Mouse (Mus musculus): ENCODE measurements around the gene Gnptg. TPM values are rescaled to one million over a fixed set of nuclear protein-coding genes. Genes with fewer than 3 reads are reported as not detected.
"Not testable (repeated sequence)": the region's sequence is repeated elsewhere in the genome, so short reads cannot be mapped to it uniquely, and the experiment has no call there.

Gene Gnptg
- polyA plus RNA-seq, 1 experiment from 2014 or later: 42.7 TPM

DNA sequence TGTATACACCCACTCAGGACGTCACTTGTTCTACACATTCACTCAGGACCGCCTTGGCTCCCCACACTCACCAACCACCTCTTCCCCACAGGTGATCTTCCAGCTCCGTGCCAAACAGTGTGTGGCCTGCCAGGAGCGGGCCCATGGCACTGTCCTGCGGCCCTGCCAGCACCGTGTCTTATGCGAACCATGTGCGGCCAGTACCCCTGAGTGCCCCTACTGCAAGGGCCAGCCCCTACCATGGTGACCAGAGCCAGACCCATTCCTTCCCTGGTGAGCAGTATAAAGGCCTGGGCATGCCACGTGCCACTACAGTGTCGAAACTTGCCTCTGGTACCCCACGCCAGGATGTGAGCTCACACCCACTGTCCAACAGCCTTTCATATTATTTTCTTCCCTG, 8.3 kb downstream of the Gnptg start:
- H3K27me3 ChIP-seq; H3K4me2 ChIP-seq (replicated peaks); H3K4me1 ChIP-seq; H3K4me3 ChIP-seq (replicated peaks); H3K9ac ChIP-seq; H3K9me3 ChIP-seq (replicated peaks); H3K27ac ChIP-seq (replicated peaks); ATAC-seq (ENCODE audit: insufficient number of reproducible peaks, low FRiP score, low TSS enrichment, low read depth): not testable (repeated sequence)
- peaks cover 53% of the 10 kb centered on the region for H3K36me3 ChIP-seq
- WGBS: 93% methylated on average over 6 of the region's 11 CpGs

DNA sequence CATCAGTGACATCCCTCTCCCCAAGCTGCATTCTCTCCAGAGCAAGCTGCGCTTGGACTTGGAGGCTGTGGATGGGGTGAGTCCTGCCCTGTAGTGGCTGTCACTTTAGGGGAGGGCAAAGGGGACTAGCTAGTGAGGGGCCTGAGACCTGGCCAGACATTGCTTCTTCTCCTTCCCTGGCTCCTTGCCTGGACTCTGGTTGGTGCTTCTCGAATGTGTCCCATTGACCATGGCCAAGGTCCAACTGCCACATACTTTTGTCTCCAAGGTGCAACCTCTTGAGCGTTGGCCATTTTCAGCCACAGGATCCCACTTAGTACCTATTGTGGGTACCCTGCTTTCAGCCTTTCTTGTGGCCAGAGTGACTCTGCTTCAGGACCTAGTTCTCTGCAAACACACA, 9.2 kb downstream of the Gnptg start:
- H3K4me3 ChIP-seq (replicated peaks): no peak overlapping the region
- peaks cover 56% of the 10 kb centered on the region for H3K36me3 ChIP-seq
- H3K9ac ChIP-seq: no peak overlapping the region
- no peaks in the 10 kb centered on the region for H3K9me3 ChIP-seq (replicated peaks)
- ATAC-seq (ENCODE audit: insufficient number of reproducible peaks, low FRiP score, low TSS enrichment, low read depth): no peak
- 98% methylated on average over 3 of the region's 3 CpGs for WGBS
- H3K27ac ChIP-seq (replicated peaks): no peak overlapping the region
- no peak overlapping the region for H3K4me2 ChIP-seq (replicated peaks)
- no peaks in the 10 kb centered on the region for H3K27me3 ChIP-seq
- no peaks in the 10 kb centered on the region for H3K4me1 ChIP-seq

DNA sequence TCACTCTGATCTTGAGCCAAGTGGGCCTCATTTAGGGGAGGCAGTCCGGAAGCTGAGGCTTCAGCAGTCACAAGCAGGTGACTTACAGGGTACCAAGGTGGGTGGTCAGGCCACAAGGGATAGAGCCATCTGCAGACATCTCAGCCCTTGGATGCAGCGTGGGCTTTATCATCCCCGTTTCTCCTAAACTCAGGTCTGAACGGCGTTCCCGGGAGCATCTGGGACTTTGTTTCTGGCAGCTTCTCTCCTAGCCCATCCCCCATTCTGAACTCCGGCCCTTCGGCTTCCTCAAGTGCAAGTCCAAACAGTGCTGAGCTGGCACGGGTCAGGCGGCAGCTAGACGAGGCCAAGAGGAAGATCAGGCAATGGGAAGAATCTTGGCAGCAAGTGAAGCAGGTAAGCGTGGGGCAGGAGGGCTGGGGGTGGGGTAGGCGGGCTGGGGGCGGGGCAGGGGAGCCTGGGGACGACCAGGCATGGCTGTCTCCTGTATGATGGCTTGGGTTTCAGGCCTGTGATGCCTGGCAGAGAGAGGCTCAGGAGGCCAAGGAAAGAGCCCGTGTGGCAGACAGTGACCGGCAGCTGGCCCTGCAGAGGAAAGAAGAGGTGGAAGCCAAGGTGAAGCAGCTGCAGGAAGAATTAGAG, 9.8 kb downstream of the Gnptg start:
- H3K27ac ChIP-seq (replicated peaks); H3K4me2 ChIP-seq (replicated peaks); ATAC-seq (ENCODE audit: insufficient number of reproducible peaks, low FRiP score, low TSS enrichment, low read depth); H3K4me3 ChIP-seq (replicated peaks); H3K4me1 ChIP-seq; H3K27me3 ChIP-seq; H3K9ac ChIP-seq; H3K9me3 ChIP-seq (replicated peaks): not testable (repeated sequence)
- WGBS: 69% methylated on average over 17 of the region's 17 CpGs
- peaks cover 56% of the 10 kb centered on the region for H3K36me3 ChIP-seq

DNA sequence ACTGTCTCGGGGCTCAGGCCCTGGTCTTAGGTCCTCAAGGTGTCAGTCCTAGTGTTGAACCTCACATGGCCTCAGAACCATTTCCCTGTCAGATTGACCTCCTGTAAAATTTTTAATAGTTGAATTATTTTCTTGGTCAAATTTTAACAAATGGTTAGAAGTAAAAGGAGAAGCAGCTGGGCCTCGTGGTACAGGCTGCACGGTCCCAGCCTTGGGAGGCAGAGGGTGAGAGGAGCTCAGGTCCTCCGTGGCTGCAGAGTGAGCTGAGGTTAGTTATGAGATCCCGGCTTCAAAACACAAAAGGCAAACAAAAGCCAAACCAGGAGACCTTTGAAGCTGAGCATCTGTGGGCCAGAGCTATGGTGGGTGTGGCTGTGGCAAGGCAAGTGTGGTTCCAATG, 11.9 kb downstream of the Gnptg start:
- WGBS: 76% methylated on average over 5 of the region's 5 CpGs
- peaks cover 52% of the 10 kb centered on the region for H3K36me3 ChIP-seq
- H3K27me3 ChIP-seq: no peaks in the 10 kb centered on the region
- H3K9me3 ChIP-seq (replicated peaks): no peaks in the 10 kb centered on the region
- ATAC-seq (ENCODE audit: insufficient number of reproducible peaks, low FRiP score, low TSS enrichment, low read depth): no peak
- no peak overlapping the region for H3K4me2 ChIP-seq (replicated peaks)
- 0 out of 2 replicates have a peak, but pooled peaks cover 5% of the 10 kb centered on the region for H3K4me1 ChIP-seq
- H3K4me3 ChIP-seq (replicated peaks): no peak overlapping the region
- H3K27ac ChIP-seq (replicated peaks): no peak overlapping the region
- no peak overlapping the region for H3K9ac ChIP-seq

DNA sequence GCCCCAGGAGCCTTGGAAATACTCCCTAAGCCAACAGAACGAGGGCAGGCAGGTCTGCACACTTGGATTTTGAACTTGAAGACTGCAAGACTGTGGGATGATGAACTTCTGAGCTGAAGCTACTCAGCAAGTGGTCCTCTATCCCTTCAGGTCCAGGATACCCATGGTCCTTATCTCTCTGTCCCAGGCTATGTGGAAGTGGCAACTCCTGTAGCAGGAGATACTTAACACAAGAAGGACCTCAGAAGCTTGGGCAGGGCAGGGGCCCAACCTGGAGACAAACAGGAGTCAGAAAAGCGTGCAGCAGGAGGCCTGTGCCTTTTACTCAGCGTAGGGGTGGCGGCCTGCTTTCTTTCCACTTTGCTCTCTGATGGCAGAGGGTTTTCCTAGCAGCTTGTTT, 14.3 kb downstream of the Gnptg start:
- 87% methylated on average over 4 of the region's 4 CpGs for WGBS
- H3K4me1 ChIP-seq: peaks cover 20% of the 10 kb centered on the region
- no peak overlapping the region for H3K4me2 ChIP-seq (replicated peaks)
- no peak overlapping the region for H3K9ac ChIP-seq
- H3K9me3 ChIP-seq (replicated peaks): no peaks in the 10 kb centered on the region
- H3K27me3 ChIP-seq: no peaks in the 10 kb centered on the region
- ATAC-seq (ENCODE audit: insufficient number of reproducible peaks, low FRiP score, low TSS enrichment, low read depth): no peak
- no peak overlapping the region for H3K4me3 ChIP-seq (replicated peaks)
- H3K36me3 ChIP-seq: peaks cover 44% of the 10 kb centered on the region
- H3K27ac ChIP-seq (replicated peaks): no peak overlapping the region

DNA sequence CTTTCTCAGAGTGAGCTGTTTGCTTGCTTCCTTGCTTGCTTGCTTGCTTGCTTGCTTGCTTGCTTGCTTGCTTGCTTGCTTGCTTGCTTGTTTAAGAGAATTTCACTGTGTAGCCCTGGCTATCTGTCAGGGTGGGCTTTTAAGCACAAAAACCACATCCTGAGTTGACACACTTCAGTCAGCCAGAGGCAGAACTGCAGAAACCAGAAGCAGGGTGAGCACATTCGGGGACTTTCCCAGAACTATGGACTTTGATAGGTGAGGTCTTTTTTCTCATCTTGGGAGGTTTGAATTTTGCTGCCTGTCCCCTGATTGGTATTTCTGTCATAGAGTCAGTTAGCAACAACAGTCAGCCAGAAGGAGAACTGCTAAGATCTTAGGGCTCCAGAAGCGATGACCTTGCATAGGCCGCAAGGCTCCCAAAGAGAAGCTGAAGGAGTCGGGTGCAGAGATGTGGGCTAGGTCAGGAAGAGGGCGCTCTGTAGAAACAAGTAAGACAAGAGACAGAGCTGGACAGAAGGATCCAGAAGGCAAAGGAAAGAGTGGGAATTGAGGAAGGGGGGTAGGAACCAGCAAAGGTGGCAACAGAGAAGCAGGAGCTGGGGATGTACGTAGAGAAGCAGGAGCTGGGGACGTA, 15.2 kb downstream of the Gnptg start:
- Histone ChIP-seq H3K4me1 (peaks cover 20% of the 10 kb centered on the region), H3K4me2 (replicated peaks) (no peak overlapping the region), H3K27ac (replicated peaks) (no peak overlapping the region), H3K9ac (no peak overlapping the region), H3K36me3 (peaks cover 44% of the 10 kb centered on the region), H3K27me3 (no peaks in the 10 kb centered on the region), H3K4me3 (replicated peaks) (no peak overlapping the region), H3K9me3 (replicated peaks) (no peaks in the 10 kb centered on the region)
- WGBS: 87% methylated on average over 7 of the region's 7 CpGs
- ATAC-seq (ENCODE audit: insufficient number of reproducible peaks, low FRiP score, low TSS enrichment, low read depth): no peak

DNA sequence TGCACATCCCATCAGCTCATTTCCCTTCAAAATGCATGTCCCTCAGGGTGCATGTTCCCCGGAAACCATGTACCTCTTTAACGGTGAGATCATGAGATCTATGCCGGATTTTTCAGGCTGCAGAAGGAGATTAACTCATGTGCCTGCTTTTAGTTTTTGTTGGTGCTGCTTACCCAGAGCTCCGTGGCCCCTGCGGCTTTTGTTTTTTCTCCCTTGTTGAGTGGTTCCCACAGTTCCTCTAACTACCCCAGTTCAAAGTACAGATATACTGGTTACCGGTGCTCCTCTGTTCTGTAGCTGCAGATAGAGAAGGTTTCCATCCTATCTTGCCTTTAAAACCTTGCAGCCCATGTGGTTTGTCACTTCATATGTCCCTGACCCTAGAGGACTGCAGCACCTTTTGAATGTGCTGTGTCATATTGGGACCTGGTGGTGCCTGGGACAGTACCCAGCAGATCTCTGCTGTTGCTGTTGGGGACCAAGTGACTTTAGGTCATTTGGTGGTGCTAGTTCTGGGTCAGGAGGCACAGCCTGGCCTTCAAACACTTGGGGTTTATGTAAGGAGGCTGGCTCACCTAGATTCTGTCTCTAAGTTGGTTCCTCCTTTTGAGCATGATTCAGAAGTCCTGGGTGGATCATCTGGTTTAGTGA, 16.8 kb downstream of the Gnptg start:
- H3K4me2 ChIP-seq (replicated peaks): peak overlapping the region; percentile 68
- ATAC-seq (ENCODE audit: insufficient number of reproducible peaks, low FRiP score, low TSS enrichment, low read depth): no peak

DNA sequence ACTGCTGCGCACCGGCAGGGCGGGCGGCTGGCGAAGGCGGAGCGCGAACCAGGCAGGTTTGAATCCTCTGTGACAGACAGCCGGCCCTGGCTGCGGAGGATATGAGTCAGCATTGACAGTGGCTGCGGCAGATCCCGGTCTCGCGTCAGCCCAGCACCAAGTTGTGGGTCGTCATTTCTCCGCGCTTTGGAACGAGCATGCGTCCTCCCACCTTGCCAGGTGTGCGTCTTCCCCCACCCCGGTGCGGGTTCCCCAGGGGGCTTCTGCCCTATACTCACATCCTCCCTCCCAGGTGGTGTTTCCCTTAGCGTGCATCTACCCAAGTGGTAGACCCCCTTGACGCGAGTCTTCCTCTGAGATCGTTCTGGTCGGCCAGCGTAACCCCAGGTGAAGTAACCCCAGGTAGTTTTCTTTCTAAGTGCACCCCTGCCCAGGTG, 17.4 kb downstream of the Gnptg start:
- 0 out of 2 replicates have a peak overlapping the region, but pooled peaks have one; percentile 25 for H3K27ac ChIP-seq (replicated peaks)
- not testable (repeated sequence) for H3K9ac ChIP-seq; H3K27me3 ChIP-seq; H3K9me3 ChIP-seq (replicated peaks)
- H3K4me3 ChIP-seq (replicated peaks): peak overlapping the region; percentile 41
- H3K4me1 ChIP-seq: peaks cover 20% of the 10 kb centered on the region
- WGBS: 9% methylated on average over 16 of the region's 28 CpGs
- H3K4me2 ChIP-seq (replicated peaks): peak overlapping the region; percentile 68
- ATAC-seq (ENCODE audit: insufficient number of reproducible peaks, low FRiP score, low TSS enrichment, low read depth): peak; percentile 76; the same call in 1 of the 2 replicates
- peaks cover 56% of the 10 kb centered on the region for H3K36me3 ChIP-seq

More for the DNA sequence above, 16.8 kb downstream of the Gnptg start:
- Histone ChIP-seq H3K36me3 (peaks cover 50% of the 10 kb centered on the region), H3K4me3 (replicated peaks) (peak overlapping the region; percentile 41), H3K4me1 (peaks cover 20% of the 10 kb centered on the region), H3K9ac (no peak overlapping the region), H3K27ac (replicated peaks) (no peak overlapping the region; the same call in 1 of the 2 replicates), H3K9me3 (replicated peaks) (no peaks in the 10 kb centered on the region), H3K27me3 (no peaks in the 10 kb centered on the region)
- 37% methylated on average over 6 of the region's 6 CpGs for WGBS

DNA sequence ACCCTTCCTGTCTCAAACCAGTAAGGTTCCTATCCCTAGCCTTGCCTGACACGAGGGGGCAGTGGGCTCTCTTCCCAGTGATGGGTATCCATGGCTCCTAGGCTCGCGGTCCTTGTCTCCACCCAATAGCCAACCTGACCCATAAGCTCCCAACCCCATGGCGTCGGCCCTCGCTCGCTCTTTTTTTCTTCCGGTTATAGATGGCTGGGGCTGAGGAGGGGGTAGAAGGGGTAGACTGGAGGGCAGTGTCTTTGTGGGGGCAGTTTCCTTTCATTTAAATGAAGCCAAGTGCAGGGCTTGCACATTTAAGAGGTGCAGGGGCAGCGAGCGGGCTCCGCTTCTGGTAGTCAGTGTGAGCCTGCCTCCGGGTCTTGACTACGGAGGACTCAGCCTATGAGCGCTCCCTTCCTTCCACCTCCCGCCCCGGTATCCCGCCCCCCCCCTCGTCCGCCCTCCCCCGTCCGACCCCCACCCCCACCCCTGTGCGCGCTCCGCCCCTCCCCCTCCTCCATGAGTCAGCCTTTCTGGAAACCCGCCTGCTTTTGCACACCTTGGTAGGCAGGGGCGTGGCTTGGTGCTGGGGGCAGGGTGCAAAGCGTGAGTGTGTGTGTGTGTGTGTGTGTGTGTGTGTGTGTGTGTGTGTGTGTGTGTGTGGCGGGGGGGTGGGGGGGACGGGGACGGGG, 18.0 kb downstream of the Gnptg start:
- peaks cover 20% of the 10 kb centered on the region for H3K4me1 ChIP-seq
- H3K9ac ChIP-seq: 0 out of 2 replicates have a peak overlapping the region, but pooled peaks have one; percentile 23
- H3K27me3 ChIP-seq: no peaks in the 10 kb centered on the region
- peak overlapping the region; percentile 68 for H3K4me2 ChIP-seq (replicated peaks)
- peak overlapping the region; percentile 23 for H3K27ac ChIP-seq (replicated peaks)
- H3K9me3 ChIP-seq (replicated peaks): no peaks in the 10 kb centered on the region
- peak; percentile 77 for ATAC-seq (ENCODE audit: insufficient number of reproducible peaks, low FRiP score, low TSS enrichment, low read depth)
- H3K36me3 ChIP-seq: peaks cover 57% of the 10 kb centered on the region
- peak overlapping the region; percentile 41 for H3K4me3 ChIP-seq (replicated peaks)
- WGBS: 2% methylated on average over 22 of the region's 30 CpGs

DNA sequence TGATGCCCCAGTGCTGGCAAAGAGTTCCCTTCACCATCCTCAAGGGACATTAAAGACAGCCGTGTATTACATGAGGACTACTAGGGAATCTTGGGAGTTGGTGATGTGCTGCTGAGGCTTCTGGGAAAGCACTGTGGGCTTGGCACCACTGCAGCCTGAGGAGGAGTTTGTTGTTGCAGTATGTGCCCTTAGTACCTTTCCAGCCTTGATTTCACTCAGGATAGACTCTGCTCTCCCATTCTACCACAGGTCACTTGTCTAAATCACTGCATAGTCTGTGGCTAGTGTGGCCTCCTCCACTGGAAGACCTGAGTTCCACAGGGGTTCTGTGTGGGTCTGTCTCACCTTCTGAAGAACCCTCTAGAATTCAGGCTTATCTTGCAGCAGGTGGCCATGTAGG, 19.2 kb downstream of the Gnptg start:
- no peak overlapping the region for H3K4me2 ChIP-seq (replicated peaks)
- no peak overlapping the region for H3K9ac ChIP-seq
- no peak for ATAC-seq (ENCODE audit: insufficient number of reproducible peaks, low FRiP score, low TSS enrichment, low read depth)
- no peaks in the 10 kb centered on the region for H3K9me3 ChIP-seq (replicated peaks)
- no peaks in the 10 kb centered on the region for H3K27me3 ChIP-seq
- 72% methylated on average over 1 of the region's 1 CpGs for WGBS
- H3K4me1 ChIP-seq: peaks cover 20% of the 10 kb centered on the region
- peaks cover 54% of the 10 kb centered on the region for H3K36me3 ChIP-seq
- no peak overlapping the region for H3K4me3 ChIP-seq (replicated peaks)
- no peak overlapping the region for H3K27ac ChIP-seq (replicated peaks)

Data from embryonic facial prominence, embryonic 15.5 days (tissue).